Mouse (Mus musculus) liver, adult 2 months (tissue): ENCODE results near the gene Doxl2. TPM values are rescaled to one million over a fixed set of nuclear protein-coding genes. Genes with fewer than 3 reads are reported as not detected.

Experiments used
- DNase-seq: peaks from one replicate; pipeline ENCODE4 v3.0.0-alpha.2; 2011; ENCODE audit warnings: low read depth, low spot score; ENCODE audit errors: extremely low read depth
- H3K27ac ChIP-seq: fragments of 200-500 bp; replicated peaks from 2 replicates; pipeline ENCODE4 v1.5.1; 2012; ENCODE audit warnings: low read depth, mild to moderate bottlenecking, control low read depth, inconsistent platforms, low read length; ENCODE audit not compliant: insufficient read depth
- H3K27me3 ChIP-seq: fragments of 200-500 bp; 2 replicates; pipeline ENCODE4 v1.6.1; 2012; ENCODE audit warnings: mild to moderate bottlenecking, moderate library complexity, low read length, inconsistent platforms; ENCODE audit not compliant: control insufficient read depth, insufficient read depth
- H3K36me3 ChIP-seq: fragments of 200-500 bp; 2 replicates; pipeline ENCODE4 v1.6.1; 2012; ENCODE audit warnings: low read length, inconsistent platforms; ENCODE audit not compliant: control insufficient read depth, insufficient read depth
- H3K4me1 ChIP-seq: fragments of 200-500 bp; 2 replicates; pipeline ENCODE4 v1.6.1; 2011; ENCODE audit warnings: low read length; ENCODE audit not compliant: control insufficient read depth, insufficient read depth
- H3K4me3 ChIP-seq: fragments of 200-500 bp; 2 replicates; pipeline ENCODE4 v1.5.1; 2011; ENCODE audit warnings: low read depth, mild to moderate bottlenecking, control low read depth, low read length, moderate library complexity; ENCODE audit not compliant: insufficient read depth
- H3K79me2 ChIP-seq: fragments of 200-500 bp; 2 replicates; pipeline ENCODE4 v1.6.1; 2012; ENCODE audit warnings: inconsistent platforms, mild to moderate bottlenecking, low read length, moderate library complexity; ENCODE audit not compliant: control insufficient read depth, insufficient read depth
- H3K9ac ChIP-seq: fragments of 200-500 bp; 2 replicates; pipeline ENCODE4 v1.6.1; 2012; ENCODE audit warnings: low read depth, mild to moderate bottlenecking, control low read depth, inconsistent platforms, low read length
- CTCF ChIP-seq: fragments of 200-500 bp; IDR thresholded peaks from 2 replicates; pipeline ENCODE4 v1.5.1; 2011; ENCODE audit warnings: low read depth, low read length, control low read depth
- POLR2A ChIP-seq: fragments of 200-500 bp; IDR thresholded peaks from 2 replicates; pipeline ENCODE4 v1.6.1; 2011; ENCODE audit warnings: low read length, control low read depth; ENCODE audit not compliant: insufficient read depth; ENCODE audit errors: extremely low read depth
- WGBS: fragments of 180-500 bp; shearing (Covaris S2); methylation state at CpG from one replicate; pipeline ENCODE4 v1.1.7; 2018; 5-methylcytosine and 5-hydroxymethylcytosine counted together
- polyA plus RNA-seq: library from polyadenylated mRNA; depleted of rRNA; stranded (reverse); fragments of >200 nt; gene quantifications from 2 replicates; pipeline ENCODE4 v1.2.3, GENCODE M21; 2012; rRNA removed
- total RNA-seq: library from RNA; depleted of rRNA; stranded (reverse); fragments of >200 nt; gene quantifications from 2 replicates; pipeline ENCODE4 v1.2.3, GENCODE M21; 2014; rRNA removed

Doxl2 gene
- total and polyA plus RNA-seq, 2 experiments = not detected

GRCm38 (mm10) chr6:49021141-49022012, 46.6 kb downstream of the Doxl2 start:
- Histone ChIP-seq H3K9ac (no peak overlapping the region), H3K27me3 (no peaks in the 10 kb centered on the region), H3K27ac (no peak overlapping the region), H3K79me2 (no peaks in the 10 kb centered on the region), H3K4me1 (no peaks in the 10 kb centered on the region), H3K36me3 (no peaks in the 10 kb centered on the region), H3K4me3 (no peak overlapping the region)
- TF ChIP-seq CTCF = no peak
- TF ChIP-seq POLR2A = no peak
- 87% methylated on average over 14 of the region's 14 CpGs for WGBS
- no peak for DNase-seq

GRCm38 (mm10) chr6:49022384-49022783, 47.6 kb downstream of the Doxl2 start:
- DNase-seq = no peak
- Histone ChIP-seq H3K9ac (no peak overlapping the region), H3K79me2 (no peaks in the 10 kb centered on the region), H3K4me3 (no peak overlapping the region), H3K4me1 (no peaks in the 10 kb centered on the region), H3K27me3 (no peaks in the 10 kb centered on the region), H3K36me3 (no peaks in the 10 kb centered on the region), H3K27ac (no peak overlapping the region)
- TF ChIP-seq POLR2A = no peak
- TF ChIP-seq CTCF = no peak
- 87% methylated on average over 2 of the region's 2 CpGs for WGBS

- DNase-seq = no peak
- H3K36me3 ChIP-seq = no peaks in the 10 kb centered on the region
- TF ChIP-seq CTCF (no peak), POLR2A (no peak)
- H3K4me1 ChIP-seq = no peaks in the 10 kb centered on the region
- H3K27me3 ChIP-seq = no peaks in the 10 kb centered on the region
- no peak overlapping the region for H3K27ac ChIP-seq
- 81% methylated on average over 10 of the region's 10 CpGs for WGBS
- no peaks in the 10 kb centered on the region for H3K79me2 ChIP-seq
- no peak overlapping the region for H3K9ac ChIP-seq
- no peak overlapping the region for H3K4me3 ChIP-seq
These were observed 48.6 kb downstream of the Doxl2 start for GRCm38 (mm10) chr6:49023315-49023714.

- Histone ChIP-seq H3K4me1 (no peaks in the 10 kb centered on the region), H3K9ac (no peak overlapping the region), H3K27ac (no peak overlapping the region), H3K36me3 (no peaks in the 10 kb centered on the region), H3K79me2 (no peaks in the 10 kb centered on the region), H3K27me3 (no peaks in the 10 kb centered on the region), H3K4me3 (no peak overlapping the region)
- WGBS = 90% methylated on average over 7 of the region's 7 CpGs
- TF ChIP-seq POLR2A (no peak), CTCF (no peak)
- DNase-seq = no peak
These were observed 50.5 kb downstream of the Doxl2 start for GRCm38 (mm10) chr6:49025290-49025689.

GRCm38 (mm10) chr6:49026496-49026895, 51.7 kb downstream of the Doxl2 start:
- WGBS = 86% methylated on average over 5 of the region's 5 CpGs
- no peak overlapping the region for H3K27ac ChIP-seq
- no peaks in the 10 kb centered on the region for H3K4me1 ChIP-seq

GRCm38 (mm10) chr6:49028019-49028418, 53.3 kb downstream of the Doxl2 start:
- Histone ChIP-seq H3K27ac (no peak overlapping the region), H3K36me3 (no peaks in the 10 kb centered on the region), H3K4me1 (no peaks in the 10 kb centered on the region), H3K4me3 (no peak overlapping the region), H3K79me2 (no peaks in the 10 kb centered on the region), H3K27me3 (no peaks in the 10 kb centered on the region), H3K9ac (no peak overlapping the region)
- no peak for DNase-seq
- TF ChIP-seq CTCF (no peak), POLR2A (no peak)
- 83% methylated on average over 6 of the region's 6 CpGs for WGBS

More at GRCm38 (mm10) chr6:49026496-49026895, 51.7 kb downstream of the Doxl2 start:
- H3K79me2 ChIP-seq = no peaks in the 10 kb centered on the region
- no peak overlapping the region for H3K4me3 ChIP-seq
- no peak overlapping the region for H3K9ac ChIP-seq
- H3K36me3 ChIP-seq = no peaks in the 10 kb centered on the region
- H3K27me3 ChIP-seq = no peaks in the 10 kb centered on the region
- no peak for DNase-seq
- no peak for TF ChIP-seq CTCF
- TF ChIP-seq POLR2A = no peak

Other genes with a start within 250 kb of the Doxl2 start
- 4.1 and 5.0 TPM in 2 replicates for gene Gimap1, start 235.9 kb upstream of the Doxl2 start, total RNA-seq
- gene Gimap1, start 235.9 kb upstream of the Doxl2 start, polyA plus RNA-seq = 2.5 TPM in 2 replicates
- 1.2 and 3.3 TPM in 2 replicates for gene Gimap5, start 228.8 kb upstream of the Doxl2 start, total RNA-seq
- gene Gimap5, start 228.8 kb upstream of the Doxl2 start, polyA plus RNA-seq = 2.8 and 3.3 TPM in 2 replicates
- gene Gimap3, start 204.1 kb upstream of the Doxl2 start, total RNA-seq = 1.7 and 1.9 TPM in 2 replicates
- gene Gimap3, start 204.1 kb upstream of the Doxl2 start, polyA plus RNA-seq = 1.5 and 3.1 TPM in 2 replicates
- gene Tmem176a, start 134.0 kb upstream of the Doxl2 start, total RNA-seq = 71.4 and 98.0 TPM in 2 replicates
- gene Tmem176a, start 134.0 kb upstream of the Doxl2 start, polyA plus RNA-seq = 225 and 241 TPM in 2 replicates
- 92.9 and 152 TPM in 2 replicates for gene Tmem176b, start 133.5 kb upstream of the Doxl2 start, total RNA-seq
- 392 and 394 TPM in 2 replicates for gene Tmem176b, start 133.5 kb upstream of the Doxl2 start, polyA plus RNA-seq
- gene Aoc1, start 102.1 kb upstream of the Doxl2 start, total RNA-seq = 0.09 and 0.20 TPM in 2 replicates
- 0.14 and 0.17 TPM in 2 replicates for gene Aoc1, start 102.1 kb upstream of the Doxl2 start, polyA plus RNA-seq
- gene 1600015I10Rik, start 45.1 kb upstream of the Doxl2 start, total RNA-seq = not detected in 2 replicates
- gene 1600015I10Rik, start 45.1 kb upstream of the Doxl2 start, polyA plus RNA-seq = not detected in 2 replicates
- not detected in 2 replicates for gene Svs1, start 11.9 kb downstream of the Doxl2 start, total RNA-seq
- gene Svs1, start 11.9 kb downstream of the Doxl2 start, polyA plus RNA-seq = not detected in 2 replicates
- under 0.01 and 0.07 TPM in 2 replicates for gene Gpnmb, start 61.6 kb downstream of the Doxl2 start, total RNA-seq
- gene Gpnmb, start 61.6 kb downstream of the Doxl2 start, polyA plus RNA-seq = 0.20 and 0.36 TPM in 2 replicates
- gene Malsu1, start 98.8 kb downstream of the Doxl2 start, total RNA-seq = 27.9 and 28.5 TPM in 2 replicates
- gene Malsu1, start 98.8 kb downstream of the Doxl2 start, polyA plus RNA-seq = 20.5 and 24.0 TPM in 2 replicates
- gene Igf2bp3, start 240.0 kb downstream of the Doxl2 start, total RNA-seq = 0.27 and 0.46 TPM in 2 replicates
- gene Igf2bp3, start 240.0 kb downstream of the Doxl2 start, polyA plus RNA-seq = 0.05 and 0.21 TPM in 2 replicates